Mouse (Mus musculus): Measurements from ENCODE around the gene Csnk1d.

DNA sequence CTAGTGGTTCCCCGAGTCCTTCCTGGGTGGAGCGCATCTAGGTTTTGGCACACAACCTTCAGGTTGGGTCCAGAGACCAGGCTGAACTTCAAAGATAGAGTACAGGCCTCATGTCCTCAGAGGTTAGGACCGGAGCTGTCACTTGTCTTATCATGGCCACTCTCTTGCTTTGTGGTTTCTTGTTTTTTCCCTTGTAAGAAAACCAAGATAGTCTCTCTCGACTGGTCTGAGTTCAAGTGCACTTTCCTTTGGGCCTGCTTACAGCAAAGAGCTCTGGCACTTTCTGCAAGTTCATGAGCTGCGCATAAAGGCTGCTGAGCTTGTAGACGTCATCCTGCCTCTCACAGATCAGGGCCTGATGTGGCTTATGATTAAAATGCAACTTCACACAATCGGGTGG, 36.1 kb upstream of the Csnk1d start:
- TF ChIP-seq ZNF384 (IDR thresholded peaks at IDR 0.05; ENCODE audit: low read depth, low read length): no peak
- no peak for TF ChIP-seq ETS1 (conservative IDR thresholded peaks at IDR 0.05; ENCODE audit: low read depth, low read length)
- TF ChIP-seq POLR2AphosphoS2 (IDR thresholded peaks at IDR 0.05; ENCODE audit: low read depth, low read length): no peak
- no peak for TF ChIP-seq SMC3 (IDR thresholded peaks at IDR 0.05; ENCODE audit: low read depth, low read length)
- TF ChIP-seq CHD1 (IDR thresholded peaks at IDR 0.05; ENCODE audit: low read depth, low read length): no peak
- no peak for TF ChIP-seq MAFK (IDR thresholded peaks at IDR 0.05; ENCODE audit: insufficient replicate concordance, low read length)
- TF ChIP-seq KAT2A (IDR thresholded peaks at IDR 0.05; ENCODE audit: insufficient replicate concordance, low read length): no peak
- no peak for TF ChIP-seq TBP (conservative IDR thresholded peaks at IDR 0.05; ENCODE audit: low read depth, low read length)
- no peak for TF ChIP-seq POLR2A (IDR thresholded peaks at IDR 0.05; ENCODE audit: low read depth, low read length)
- TF ChIP-seq ZMIZ1 (IDR thresholded peaks at IDR 0.05; ENCODE audit: low read depth, low read length): no peak
- TF ChIP-seq BHLHE40 (IDR thresholded peaks at IDR 0.05; ENCODE audit: low read depth, low read length): no peak
